Mouse (Mus musculus) ES-Bruce4 (cell line): ENCODE data around the gene Dmrt2. TPM values are rescaled to one million over a fixed set of nuclear protein-coding genes. Genes with fewer than 3 reads are reported as not detected.

Experiments
- H3K27ac ChIP-seq: 2 replicates; pipeline ENCODE4 v1.5.1; 2012; ENCODE audit warnings: low read length, inconsistent platforms; ENCODE audit not compliant: insufficient read depth
- H3K27me3 ChIP-seq: 2 replicates; pipeline ENCODE4 v1.6.1; 2012; ENCODE audit warnings: mild to moderate bottlenecking, low read length, inconsistent platforms; ENCODE audit not compliant: control insufficient read depth, poor library complexity, insufficient read depth, severe bottlenecking
- H3K36me3 ChIP-seq: 2 replicates; pipeline ENCODE4 v1.6.1; 2012; ENCODE audit warnings: inconsistent platforms, mild to moderate bottlenecking, low read length, moderate library complexity; ENCODE audit not compliant: control insufficient read depth, poor library complexity, insufficient read depth, severe bottlenecking
- H3K4me1 ChIP-seq: one replicate; pipeline ENCODE4 v1.8.1; 2011; ENCODE audit warnings: low read length; ENCODE audit not compliant: control insufficient read depth, insufficient read depth
- H3K4me3 ChIP-seq: 2 replicates; pipeline ENCODE4 v1.5.1; 2011; ENCODE audit warnings: low read depth, mild to moderate bottlenecking, low read length
- H3K9ac ChIP-seq: 2 replicates; pipeline ENCODE4 v1.6.1; 2012; ENCODE audit warnings: low read depth, mild to moderate bottlenecking, inconsistent platforms; ENCODE audit not compliant: poor library complexity, severe bottlenecking
- H3K9me3 ChIP-seq: replicated peaks from 2 replicates; pipeline ENCODE4 v1.6.1; 2012; ENCODE audit warnings: mild to moderate bottlenecking, low read length, inconsistent platforms; ENCODE audit not compliant: control insufficient read depth, poor library complexity, insufficient read depth, severe bottlenecking
- CTCF ChIP-seq: IDR thresholded peaks from one replicate; pipeline ENCODE4 v1.8.1; 2011; ENCODE audit warnings: low read depth, low read length
- POLR2A ChIP-seq: IDR thresholded peaks from one replicate; pipeline ENCODE4 v1.8.1; 2011; ENCODE audit warnings: low read length; ENCODE audit not compliant: insufficient read depth
- polyA plus RNA-seq: library from polyadenylated mRNA; stranded (reverse); fragments of >200 nt; gene quantifications from 2 replicates; pipeline ENCODE4 v1.2.4, GENCODE M21; 2011; ENCODE audit warnings: low read depth; ENCODE audit not compliant: missing spikeins, insufficient read depth, insufficient read length

The Dmrt2 gene
- polyA plus RNA-seq, 1 experiment: not detected

GRCm38 (mm10) chr19:25722616-25723015, 50.4 kb downstream of the Dmrt2 start:
- H3K9me3 ChIP-seq: no peaks in the 10 kb centered on the region
- no peaks in the 10 kb centered on the region for H3K27me3 ChIP-seq
- H3K4me3 ChIP-seq: no peak overlapping the region
- no peak overlapping the region for H3K9ac ChIP-seq
- no peaks in the 10 kb centered on the region for H3K4me1 ChIP-seq
- H3K36me3 ChIP-seq: no peaks in the 10 kb centered on the region
- TF ChIP-seq POLR2A (no peak), CTCF (no peak)
- no peak overlapping the region for H3K27ac ChIP-seq

Other genes with a start within 250 kb of the Dmrt2 start
- 11.7 and 15.1 TPM in 2 replicates for gene Dmrt1, start 166.8 kb upstream of the Dmrt2 start, polyA plus RNA-seq
- 0.84 and 1.4 TPM in 2 replicates for gene Dmrt3, start 62.1 kb upstream of the Dmrt2 start, polyA plus RNA-seq